Mouse (Mus musculus) embryonic fibroblast, embryonic 13.5 days (primary cell): Measurements from ENCODE around the gene Msantd2.

Experiments used
- CTCF ChIP-seq: IDR thresholded peaks from 2 replicates; pipeline ENCODE4 v1.5.1; 2011; ENCODE audit warnings: mild to moderate bottlenecking, control low read depth, low read length, moderate library complexity, borderline replicate concordance; ENCODE audit not compliant: insufficient read depth
- POLR2A ChIP-seq: IDR thresholded peaks from 2 replicates; pipeline ENCODE4 v1.6.1; 2011; ENCODE audit warnings: low read depth, mild to moderate bottlenecking, control low read depth, low read length, moderate library complexity

DNA sequence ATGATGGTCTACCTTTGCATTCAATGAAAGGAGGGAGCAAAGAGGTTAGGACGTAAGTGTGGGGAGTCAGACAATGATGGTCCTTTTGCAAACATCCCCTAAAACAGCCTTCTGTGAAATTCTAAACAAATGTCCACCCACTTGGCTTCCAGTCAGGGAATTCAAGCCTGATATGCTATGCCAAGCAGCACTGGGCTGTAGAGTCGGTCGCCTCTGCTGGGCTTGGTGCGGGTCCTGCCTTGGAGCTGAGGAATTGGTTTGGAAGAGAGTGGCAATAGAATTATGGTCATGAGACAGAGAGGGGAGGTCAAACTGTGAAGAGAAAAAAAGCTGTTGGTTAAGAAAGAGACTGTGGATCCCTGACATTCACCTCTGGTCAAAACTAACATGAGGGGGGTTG, 35.8 kb upstream of the Msantd2 start:
- TF ChIP-seq CTCF, result no peak
- no peak for TF ChIP-seq POLR2A
